Mouse (Mus musculus) forebrain, embryonic 10.5 days (tissue): Measurements from ENCODE around the gene Chl1. TPM values are rescaled to one million over a fixed set of nuclear protein-coding genes. Genes with fewer than 3 reads are reported as not detected.

Source experiments
- DNase-seq: peaks from one replicate; pipeline ENCODE4 v3.0.0-alpha.2; 2017; ENCODE audit warnings: low spot score; ENCODE audit errors: extremely low spot score
- H3K27ac ChIP-seq: fragments of 300-500 bp; sonication (generic); 2 replicates; pipeline ENCODE4 v1.5.1; 2016; ENCODE audit warnings: mild to moderate bottlenecking
- H3K27me3 ChIP-seq: fragments of 300-500 bp; sonication (generic); 2 replicates; pipeline ENCODE4 v1.6.1; 2016; ENCODE audit warnings: mild to moderate bottlenecking; ENCODE audit not compliant: poor library complexity, severe bottlenecking
- H3K36me3 ChIP-seq: fragments of 300-500 bp; sonication (generic); replicated peaks from 2 replicates; pipeline ENCODE4 v1.6.1; 2016; ENCODE audit warnings: mild to moderate bottlenecking, moderate library complexity
- H3K4me1 ChIP-seq: fragments of 300-500 bp; sonication (generic); 2 replicates; pipeline ENCODE4 v1.6.1; 2016
- H3K4me3 ChIP-seq: fragments of 300-500 bp; sonication (generic); 2 replicates; pipeline ENCODE4 v1.5.1; 2016; ENCODE audit warnings: mild to moderate bottlenecking, moderate library complexity
- H3K9me3 ChIP-seq: fragments of 300-500 bp; sonication (generic); 2 replicates; pipeline ENCODE4 v1.6.1; 2016; ENCODE audit warnings: mild to moderate bottlenecking, moderate library complexity
- WGBS: fragments of 180-500 bp; shearing (Covaris S2); methylation state at CpG from one replicate; pipeline ENCODE4 v1.1.7; 2016; 5-methylcytosine and 5-hydroxymethylcytosine counted together
- polyA plus RNA-seq: library from polyadenylated mRNA; unstranded; fragments of >200 nt; fragmentation: Nextera tagmentation; extraction: Ambion mirVana; gene quantifications from 2 replicates; pipeline ENCODE4 v1.2.1, GENCODE M21; 2016

Chl1 gene
- polyA plus RNA-seq, 1 experiment from 2014 or later = 1.6 TPM

DNA sequence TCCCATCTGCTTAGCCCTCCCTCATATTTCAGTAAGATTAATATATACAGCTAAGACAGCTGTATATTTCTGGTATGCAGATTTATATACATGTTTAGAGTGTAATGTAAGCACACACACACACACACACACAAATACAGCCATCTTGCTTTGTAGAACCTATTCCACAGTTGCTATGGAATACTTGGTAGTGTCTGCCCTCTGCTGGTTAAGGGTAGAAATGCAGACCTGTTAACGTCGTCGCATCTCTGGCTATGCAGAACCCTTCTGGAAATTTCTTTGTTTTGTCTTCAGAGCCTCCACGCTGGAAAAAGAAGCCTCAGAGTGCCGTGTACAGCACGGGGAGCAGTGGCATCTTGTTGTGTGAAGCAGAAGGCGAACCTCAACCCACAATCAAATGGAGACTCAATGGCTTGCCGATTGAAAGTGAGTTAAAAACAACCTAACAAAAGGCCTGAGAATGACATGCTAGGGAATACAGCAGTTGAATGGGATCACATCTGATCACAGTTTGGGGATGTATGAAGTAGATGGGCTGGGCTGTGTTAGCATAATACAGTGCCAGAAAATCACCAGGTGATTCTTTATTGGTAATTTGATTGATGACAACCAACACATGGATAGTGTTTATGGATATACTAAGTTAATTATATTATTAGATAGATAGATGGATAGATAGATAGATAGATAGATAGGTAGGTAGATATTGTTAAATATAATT lies 172.6 kb downstream of the Chl1 start:
- Histone ChIP-seq H3K27me3 (peaks cover 6% of the 10 kb centered on the region; the same call in 1 of the 2 replicates), H3K4me3 (no peak overlapping the region), H3K9me3 (no peaks in the 10 kb centered on the region), H3K4me1 (no peaks in the 10 kb centered on the region), H3K36me3 (no peaks in the 10 kb centered on the region), H3K27ac (no peak overlapping the region)
- 17% methylated on average over 8 of the region's 8 CpGs for WGBS
- DNase-seq = peak; percentile 55

DNA sequence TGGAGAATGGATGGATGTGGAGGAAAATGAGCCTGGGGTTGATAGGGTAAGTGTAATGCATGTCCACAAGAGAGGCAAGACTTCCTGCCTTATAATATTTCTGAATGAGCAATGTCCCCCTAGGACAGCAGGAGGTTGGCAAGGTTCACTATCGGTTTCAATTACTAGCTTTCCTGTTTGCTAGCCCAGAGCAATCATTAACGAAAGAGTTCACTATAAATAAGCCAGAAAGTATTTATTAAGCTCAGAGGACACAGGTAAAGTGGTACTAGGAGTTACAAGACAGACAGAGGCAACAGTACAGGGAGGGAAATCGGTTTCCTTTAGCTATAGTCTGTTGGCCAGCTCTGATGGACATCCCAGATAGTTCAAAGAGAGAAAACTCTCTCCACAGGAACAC lies 182.1 kb downstream of the Chl1 start:
- DNase-seq = no peak
- no peaks in the 10 kb centered on the region for H3K4me1 ChIP-seq
- H3K4me3 ChIP-seq = no peak overlapping the region
- H3K9me3 ChIP-seq = no peaks in the 10 kb centered on the region
- H3K36me3 ChIP-seq = no peaks in the 10 kb centered on the region
- H3K27me3 ChIP-seq = no peaks in the 10 kb centered on the region
- no peak overlapping the region for H3K27ac ChIP-seq
- 88% methylated on average over 3 of the region's 3 CpGs for WGBS

DNA sequence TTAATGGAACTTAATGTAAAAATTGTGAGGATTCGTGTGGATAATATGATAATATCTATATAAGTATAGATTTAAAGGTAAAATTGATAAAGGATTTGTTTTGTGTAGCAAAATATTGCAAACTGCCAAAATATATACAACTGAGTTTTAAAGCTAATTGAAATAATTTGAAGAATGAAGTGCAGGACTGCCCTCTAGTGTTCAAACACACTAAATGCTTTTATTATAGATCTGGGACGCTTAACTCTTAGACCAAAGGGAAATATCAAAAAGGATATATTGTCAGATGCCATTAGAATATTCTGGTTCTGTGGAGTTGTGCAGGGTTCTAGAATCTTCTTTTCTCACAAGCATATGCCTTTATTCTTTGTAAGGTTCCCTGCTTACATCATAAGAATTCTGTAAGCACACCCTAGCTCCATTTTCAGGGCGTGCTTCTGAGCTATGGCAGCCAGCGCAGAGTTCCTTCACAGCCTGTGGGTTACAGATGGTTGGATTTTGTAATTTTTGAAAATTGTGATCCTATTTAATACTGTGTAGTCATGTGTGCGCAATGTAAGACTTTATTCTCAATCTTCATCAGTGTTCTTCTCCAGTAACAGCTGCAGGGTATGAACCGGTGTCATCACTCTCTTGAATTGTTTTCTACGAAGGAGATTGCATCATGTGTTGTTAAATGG lies 187.1 kb downstream of the Chl1 start:
- H3K27me3 ChIP-seq = no peaks in the 10 kb centered on the region
- H3K27ac ChIP-seq = no peak overlapping the region
- H3K36me3 ChIP-seq = no peaks in the 10 kb centered on the region
- no peak overlapping the region for H3K4me3 ChIP-seq
- H3K9me3 ChIP-seq = no peaks in the 10 kb centered on the region
- DNase-seq = no peak
- WGBS = 70% methylated on average over 7 of the region's 7 CpGs
- H3K4me1 ChIP-seq = no peaks in the 10 kb centered on the region

DNA sequence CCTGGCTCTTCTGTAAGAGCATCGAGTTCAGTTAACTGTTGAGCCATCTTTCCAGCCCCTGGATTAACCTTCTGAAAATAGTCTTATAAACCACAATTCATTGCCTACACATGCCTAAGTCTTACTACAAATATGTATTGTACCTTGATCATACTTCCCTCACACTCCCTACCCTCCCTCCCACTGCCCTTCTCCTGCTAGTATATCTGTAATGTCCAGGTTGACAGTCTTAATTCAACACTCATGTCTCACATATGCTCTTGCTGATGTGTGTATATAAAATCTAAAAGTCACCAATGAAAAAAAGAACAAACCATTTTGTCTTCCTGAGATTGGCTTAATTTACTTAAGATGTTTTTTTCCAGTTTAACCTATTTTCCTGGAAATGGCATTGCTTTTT lies 189.1 kb downstream of the Chl1 start:
- Histone ChIP-seq H3K4me3 (no peak overlapping the region), H3K27ac (no peak overlapping the region), H3K9me3 (no peaks in the 10 kb centered on the region), H3K4me1 (no peaks in the 10 kb centered on the region), H3K36me3 (no peaks in the 10 kb centered on the region), H3K27me3 (no peaks in the 10 kb centered on the region)
- DNase-seq = no peak
- 85% methylated on average over 1 of the region's 1 CpGs for WGBS

DNA sequence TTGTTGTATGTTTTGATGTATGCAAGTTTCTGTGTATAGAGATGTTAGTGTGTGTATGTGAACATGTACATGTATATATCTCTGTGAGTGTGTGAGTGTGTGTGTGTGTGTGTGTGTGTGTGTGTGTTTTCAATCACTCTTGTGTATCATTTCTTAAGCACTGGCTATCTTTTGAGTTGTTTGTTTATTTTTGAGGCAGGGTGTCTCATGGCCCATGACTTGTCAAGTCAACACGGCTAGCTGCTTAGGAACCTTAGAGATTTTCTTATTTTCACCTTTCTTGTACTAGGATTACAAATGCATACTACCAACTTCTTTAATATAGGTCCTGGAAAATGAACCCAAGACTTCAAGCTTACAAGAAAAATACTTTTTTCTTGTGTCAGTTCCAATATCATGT lies 189.5 kb downstream of the Chl1 start:
- H3K4me3 ChIP-seq = no peak overlapping the region
- H3K27me3 ChIP-seq = no peaks in the 10 kb centered on the region
- DNase-seq = no peak
- 79% methylated on average over 1 of the region's 1 CpGs for WGBS
- H3K9me3 ChIP-seq = no peaks in the 10 kb centered on the region
- H3K4me1 ChIP-seq = no peaks in the 10 kb centered on the region
- H3K36me3 ChIP-seq = no peaks in the 10 kb centered on the region
- no peak overlapping the region for H3K27ac ChIP-seq

DNA sequence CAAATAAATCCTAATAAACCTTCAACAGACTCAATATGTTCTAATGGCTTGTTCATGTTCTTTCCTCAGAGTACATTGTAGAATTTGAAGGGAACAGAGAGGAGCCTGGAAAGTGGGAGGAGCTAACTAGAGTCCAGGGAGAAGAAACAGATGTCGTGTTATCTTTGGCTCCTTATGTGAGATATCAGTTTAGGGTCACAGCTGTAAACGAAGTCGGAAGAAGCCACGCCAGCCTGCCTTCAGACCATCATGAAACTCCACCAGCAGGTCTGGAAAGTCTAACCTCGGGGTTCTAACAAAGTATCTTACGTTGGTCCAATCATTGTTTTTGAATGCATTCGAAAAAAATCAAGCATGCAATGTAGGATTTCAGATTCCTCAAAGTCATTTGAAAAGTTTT lies 189.9 kb downstream of the Chl1 start:
- Histone ChIP-seq H3K36me3 (no peaks in the 10 kb centered on the region), H3K27me3 (no peaks in the 10 kb centered on the region), H3K27ac (no peak overlapping the region), H3K4me3 (no peak overlapping the region), H3K4me1 (no peaks in the 10 kb centered on the region), H3K9me3 (no peaks in the 10 kb centered on the region)
- no peak for DNase-seq
- WGBS = 82% methylated on average over 7 of the region's 7 CpGs

DNA sequence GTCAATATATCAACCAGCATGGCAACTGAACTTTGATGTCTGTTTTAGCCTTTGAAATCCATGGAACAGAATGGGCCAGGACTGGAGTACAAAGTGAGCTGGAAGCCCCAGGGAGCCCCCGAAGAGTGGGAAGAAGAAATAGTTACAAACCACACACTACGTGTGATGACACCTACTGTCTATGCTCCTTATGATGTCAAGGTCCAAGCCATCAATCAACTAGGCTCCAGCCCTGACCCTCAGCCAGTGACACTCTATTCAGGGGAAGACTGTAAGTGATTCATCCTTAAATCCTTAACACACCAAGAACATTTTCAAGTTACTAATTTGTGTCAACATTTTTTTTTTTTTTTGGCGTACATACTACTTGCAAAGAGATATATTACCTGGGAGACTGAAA lies 196.0 kb downstream of the Chl1 start:
- Histone ChIP-seq H3K9me3 (no peaks in the 10 kb centered on the region), H3K36me3 (no peaks in the 10 kb centered on the region), H3K27me3 (no peaks in the 10 kb centered on the region), H3K27ac (no peak overlapping the region), H3K4me3 (no peak overlapping the region), H3K4me1 (no peaks in the 10 kb centered on the region)
- no peak for DNase-seq
- 92% methylated on average over 3 of the region's 3 CpGs for WGBS

DNA sequence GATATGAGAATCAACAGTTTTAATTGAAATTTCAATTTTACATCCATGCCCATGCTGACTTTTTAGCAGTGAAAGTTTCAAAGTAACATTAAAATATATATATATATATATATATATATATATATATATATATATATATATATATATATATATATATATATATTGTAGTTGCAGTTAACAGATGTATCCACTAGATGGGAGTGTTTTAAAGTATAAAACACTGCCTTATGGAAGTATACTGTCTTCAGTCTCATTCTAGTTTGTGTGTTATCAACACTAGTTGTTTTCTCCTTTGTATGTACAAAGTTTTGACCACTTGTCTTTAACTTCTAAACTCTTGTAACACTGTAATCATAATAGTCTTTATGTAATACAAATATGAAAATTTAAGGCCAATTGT lies 228.9 kb downstream of the Chl1 start:
- Histone ChIP-seq H3K4me1 (no peaks in the 10 kb centered on the region), H3K4me3 (no peak overlapping the region), H3K9me3 (no peaks in the 10 kb centered on the region), H3K27me3 (no peaks in the 10 kb centered on the region), H3K36me3 (no peaks in the 10 kb centered on the region), H3K27ac (no peak overlapping the region)
- no peak for DNase-seq

DNA sequence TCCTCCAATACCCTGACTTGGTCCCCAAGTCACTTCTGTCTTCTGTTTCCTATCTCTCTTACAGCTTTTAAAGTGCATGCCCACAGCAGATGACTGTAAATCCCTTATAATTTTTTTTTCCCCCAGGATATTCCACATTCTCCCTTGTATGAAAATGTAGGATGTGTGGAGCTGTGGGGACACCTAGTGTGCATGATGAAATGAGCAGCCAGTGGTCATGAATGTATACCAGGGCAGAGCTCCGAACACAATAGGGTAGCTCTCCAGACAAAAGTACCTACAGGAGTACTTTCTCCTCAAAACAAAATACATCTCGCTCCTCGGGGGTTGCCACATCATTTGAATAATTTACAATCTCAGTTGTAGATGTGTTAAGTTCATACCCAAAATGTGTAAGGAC lies 232.4 kb downstream of the Chl1 start:
- H3K4me3 ChIP-seq = no peak overlapping the region
- H3K9me3 ChIP-seq = no peaks in the 10 kb centered on the region
- 75% methylated on average over 3 of the region's 3 CpGs for WGBS
- H3K36me3 ChIP-seq = no peaks in the 10 kb centered on the region
- H3K27ac ChIP-seq = no peak overlapping the region
- DNase-seq = no peak
- no peaks in the 10 kb centered on the region for H3K27me3 ChIP-seq
- no peaks in the 10 kb centered on the region for H3K4me1 ChIP-seq

DNA sequence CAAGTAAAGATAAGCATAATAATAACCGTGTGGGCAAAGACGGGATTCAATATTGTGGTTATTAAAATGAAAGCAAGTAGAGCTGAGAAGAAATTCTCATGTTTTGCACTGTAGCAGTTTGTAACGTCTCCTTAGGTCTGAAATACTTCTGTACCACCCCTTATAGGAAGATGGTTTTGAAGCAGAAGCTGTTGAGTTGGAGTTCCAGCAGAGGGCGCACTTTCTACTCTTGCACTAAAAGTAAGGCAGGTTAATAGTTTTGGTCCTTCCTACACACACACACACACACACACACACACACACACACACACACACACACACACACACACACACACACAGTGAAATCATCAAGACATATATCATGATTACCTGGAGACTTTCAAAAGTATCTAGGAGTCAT lies 235.7 kb downstream of the Chl1 start:
- WGBS = 35% methylated on average over 4 of the region's 4 CpGs
- peak; percentile 18 for DNase-seq
- H3K4me3 ChIP-seq = no peak overlapping the region
- H3K9me3 ChIP-seq = no peaks in the 10 kb centered on the region
- no peaks in the 10 kb centered on the region for H3K27me3 ChIP-seq
- no peak overlapping the region for H3K27ac ChIP-seq
- no peaks in the 10 kb centered on the region for H3K36me3 ChIP-seq
- peaks cover 7% of the 10 kb centered on the region for H3K4me1 ChIP-seq

DNA sequence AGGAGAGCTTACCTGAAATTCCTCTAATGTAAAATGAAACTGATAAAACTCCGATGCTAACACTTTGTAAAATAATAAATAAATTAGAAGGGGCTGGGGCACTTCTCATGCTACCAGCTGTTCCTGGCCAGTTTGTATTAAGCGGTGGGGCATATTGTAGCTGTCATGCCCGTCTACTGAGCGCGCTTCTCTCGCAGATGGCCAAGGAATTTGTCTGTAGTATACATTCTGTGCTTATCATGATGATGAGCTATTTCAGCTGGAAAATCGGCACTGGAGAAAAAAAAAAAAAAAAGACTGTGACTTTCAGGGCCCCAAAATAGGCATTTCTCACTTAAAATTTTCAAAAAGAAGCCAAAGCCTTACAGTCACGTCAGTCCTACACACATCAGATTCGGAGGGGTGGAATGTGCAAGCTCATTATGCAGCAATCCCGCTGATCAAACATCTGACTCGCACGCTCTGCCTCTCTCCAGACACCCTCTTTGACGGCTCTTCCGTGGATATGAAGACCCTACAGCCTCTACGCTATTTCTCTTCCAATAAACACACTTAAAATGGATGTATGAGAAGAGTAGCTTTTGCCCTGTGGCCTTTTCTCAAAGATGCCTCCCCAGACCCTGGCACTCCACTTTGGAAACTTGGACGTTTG lies 238.9 kb downstream of the Chl1 start:
- no peaks in the 10 kb centered on the region for H3K36me3 ChIP-seq
- H3K4me1 ChIP-seq = peaks cover 7% of the 10 kb centered on the region
- no peak overlapping the region for H3K4me3 ChIP-seq
- H3K9me3 ChIP-seq = no peaks in the 10 kb centered on the region
- no peaks in the 10 kb centered on the region for H3K27me3 ChIP-seq
- 50% methylated on average over 16 of the region's 16 CpGs for WGBS
- DNase-seq = no peak
- no peak overlapping the region for H3K27ac ChIP-seq

DNA sequence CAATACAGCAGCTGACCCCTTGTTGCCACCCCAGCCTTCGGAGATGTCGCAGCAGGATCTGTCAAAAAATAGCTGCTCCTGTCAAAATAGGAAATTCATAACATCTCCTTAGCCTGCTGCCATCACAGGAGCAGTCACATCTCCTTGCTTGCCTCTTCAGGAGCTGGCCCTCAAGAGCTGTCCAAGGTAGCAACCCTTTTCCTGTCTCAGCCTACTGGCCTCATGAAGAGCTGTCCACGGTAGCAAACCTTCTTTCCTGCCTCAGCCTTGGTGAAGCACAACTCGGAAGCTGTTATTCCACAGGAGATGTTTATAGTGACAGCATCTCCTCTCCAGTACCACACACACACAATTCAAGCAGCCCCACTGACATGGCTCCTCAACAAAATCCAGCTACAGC lies 243.5 kb downstream of the Chl1 start:
- DNase-seq = no peak
- Histone ChIP-seq H3K4me1 (peaks cover 7% of the 10 kb centered on the region), H3K27ac (no peak overlapping the region), H3K27me3 (no peaks in the 10 kb centered on the region), H3K4me3 (no peak overlapping the region), H3K36me3 (no peaks in the 10 kb centered on the region), H3K9me3 (no peaks in the 10 kb centered on the region)
- WGBS = 84% methylated on average over 4 of the region's 4 CpGs

DNA sequence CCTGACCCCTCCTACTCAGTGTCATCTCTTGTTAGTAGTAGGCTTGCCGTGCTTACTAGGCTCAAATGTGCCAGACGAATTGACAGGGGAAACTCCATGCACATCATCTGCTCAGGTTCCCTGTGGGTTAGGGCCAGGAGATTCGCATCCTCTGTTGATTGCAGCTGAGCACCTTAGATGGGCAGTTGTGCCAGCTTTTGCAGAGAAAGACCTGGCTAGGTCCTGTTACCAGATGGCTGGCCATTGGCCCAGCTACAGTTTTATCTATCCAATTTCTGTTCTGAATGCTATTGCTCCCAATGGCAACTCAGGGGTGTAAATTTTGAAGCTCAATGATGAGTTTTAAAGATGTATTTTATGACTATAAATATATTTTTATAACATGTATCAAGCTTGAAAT lies 256.4 kb downstream of the Chl1 start:
- no peak for DNase-seq
- no peaks in the 10 kb centered on the region for H3K27me3 ChIP-seq
- no peaks in the 10 kb centered on the region for H3K4me1 ChIP-seq
- no peak overlapping the region for H3K27ac ChIP-seq
- H3K36me3 ChIP-seq = no peaks in the 10 kb centered on the region
- no peak overlapping the region for H3K4me3 ChIP-seq
- 89% methylated on average over 3 of the region's 3 CpGs for WGBS
- H3K9me3 ChIP-seq = peaks cover 6% of the 10 kb centered on the region; the same call in 1 of the 2 replicates
